Mouse (Mus musculus): ENCODE measurements around the gene Guk1.

DNA sequence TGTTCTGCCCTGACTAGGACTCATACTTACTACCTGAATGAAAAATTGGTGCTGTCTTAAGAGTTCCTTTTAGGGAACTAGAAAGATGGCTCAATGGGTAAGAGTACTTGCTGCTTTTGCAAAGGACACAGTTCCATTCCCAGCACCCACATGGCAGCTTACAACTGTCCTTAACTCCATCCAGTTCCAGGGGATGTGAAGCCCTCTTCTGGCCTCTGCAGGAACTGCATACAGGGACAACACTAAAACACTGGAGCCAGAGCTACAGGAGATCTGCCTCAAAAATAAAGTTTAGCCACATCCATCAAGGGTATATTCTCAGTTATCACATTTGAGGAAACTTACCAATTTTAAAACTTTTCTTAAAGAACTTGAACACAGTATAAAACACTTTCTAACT lies 27.1 kb upstream of the Guk1 start:
- TF ChIP-seq CTCF (conservative IDR thresholded peaks at IDR 0.05; ENCODE audit: insufficient read depth, insufficient read length, low read depth, low read length) = peak; percentile 57
- TF ChIP-seq POLR2A (IDR thresholded peaks at IDR 0.05; ENCODE audit: low read depth, low read length) = no peak

All from kidney, adult 2 months (tissue).